Mouse (Mus musculus): Measurements from ENCODE around the gene Slc26a1. TPM values are rescaled to one million over a fixed set of nuclear protein-coding genes. Genes with fewer than 3 reads are reported as not detected.

Gene Slc26a1
- polyA plus RNA-seq, 1 experiment from 2014 or later, result 0.61 TPM

DNA sequence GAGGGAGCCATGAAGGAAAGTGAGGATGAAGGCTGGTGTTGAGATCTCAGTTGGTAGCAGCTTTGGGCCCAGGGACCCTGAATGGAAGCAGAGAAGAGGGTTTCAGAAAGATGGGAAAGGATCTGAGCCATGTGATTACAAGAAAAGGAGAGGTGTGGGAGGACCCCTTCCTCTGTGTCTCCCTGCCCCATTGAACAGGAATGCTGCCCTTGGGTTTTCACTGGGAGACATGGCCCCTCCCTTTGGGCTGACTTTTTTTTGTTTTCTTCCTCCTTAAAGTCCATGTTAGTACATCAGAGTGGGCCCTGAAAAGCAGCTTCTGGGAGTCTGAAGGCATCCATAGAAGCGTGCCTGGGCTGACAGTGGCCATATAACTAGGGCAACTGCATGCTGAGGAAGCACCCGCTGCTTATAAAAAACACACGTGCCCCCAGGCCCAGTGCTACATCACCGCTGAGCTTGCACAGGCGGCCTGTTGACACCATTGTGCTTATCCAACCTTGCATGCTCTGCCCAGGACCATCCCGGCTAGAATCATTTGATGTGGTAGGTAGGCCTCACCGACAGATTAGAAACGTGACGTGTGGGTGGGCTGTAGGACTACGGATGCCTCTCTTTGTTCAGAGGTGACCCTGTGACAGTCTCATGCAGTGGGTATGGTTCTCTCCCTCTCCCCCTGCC is 26.1 kb upstream of the Slc26a1 start:
- Histone ChIP-seq H3K9me3 (replicated peaks) (no peaks in the 10 kb centered on the region), H3K4me3 (no peak overlapping the region), H3K27me3 (ENCODE audit: low read depth, poor library complexity, severe bottlenecking) (no peaks in the 10 kb centered on the region), H3K4me1 (peaks cover 69% of the 10 kb centered on the region), H3K36me3 (peaks cover 82% of the 10 kb centered on the region), H3K27ac (peak overlapping the region; percentile 80; the same call in 1 of the 2 replicates)
- no peak for DNase-seq (ENCODE audit: low spot score)
- 85% methylated on average over 10 of the region's 10 CpGs for WGBS

DNA sequence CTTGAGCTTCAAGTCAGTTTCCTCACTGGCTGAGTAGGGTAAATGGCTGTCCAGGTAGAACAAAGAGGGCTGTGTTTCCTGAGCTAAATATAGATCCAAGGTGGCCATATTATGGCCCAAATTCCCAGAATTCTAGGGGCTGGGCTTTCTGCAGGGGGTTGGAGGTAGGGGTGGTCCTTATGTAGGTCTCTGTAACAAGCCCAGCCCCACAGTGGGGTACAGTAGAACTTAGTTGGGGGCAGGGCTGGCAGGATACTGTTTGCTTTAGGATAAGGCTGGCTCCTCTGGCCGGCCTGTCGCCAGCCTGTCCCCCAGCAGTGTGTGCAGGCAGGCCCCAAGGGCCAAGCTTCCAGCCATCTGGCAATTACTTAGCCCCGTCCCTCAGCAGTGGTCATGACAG is 25.0 kb upstream of the Slc26a1 start:
- peaks cover 82% of the 10 kb centered on the region for H3K36me3 ChIP-seq
- H3K4me1 ChIP-seq, result peaks cover 80% of the 10 kb centered on the region
- 51% methylated on average over 3 of the region's 3 CpGs for WGBS
- DNase-seq (ENCODE audit: low spot score), result no peak
- 0 out of 2 replicates have a peak overlapping the region, but pooled peaks have one; percentile 4 for H3K4me3 ChIP-seq
- H3K27me3 ChIP-seq (ENCODE audit: low read depth, poor library complexity, severe bottlenecking), result no peaks in the 10 kb centered on the region
- H3K9me3 ChIP-seq (replicated peaks), result no peaks in the 10 kb centered on the region
- peak overlapping the region; percentile 80 for H3K27ac ChIP-seq

DNA sequence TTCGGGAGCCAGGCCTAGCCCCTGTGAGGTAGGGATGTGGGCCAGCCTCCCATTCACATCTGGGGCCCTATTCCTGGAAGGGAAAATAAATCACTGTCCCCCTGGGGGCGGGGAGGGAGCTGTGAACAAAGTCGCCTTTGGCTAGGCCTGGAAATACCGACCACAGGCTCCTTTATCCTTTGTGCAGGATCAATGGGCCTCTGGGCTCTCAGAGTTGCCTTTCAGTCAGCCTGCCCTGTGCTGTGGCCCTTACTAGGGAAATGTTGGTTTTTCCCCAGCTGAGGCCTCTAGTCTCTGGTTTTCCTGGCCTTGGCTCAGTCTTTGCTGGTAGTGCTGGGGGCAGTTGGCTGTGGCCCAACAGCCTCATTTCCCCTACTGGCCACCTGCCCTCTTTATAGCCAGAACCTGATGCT is 22.0 kb upstream of the Slc26a1 start:
- peaks cover 88% of the 10 kb centered on the region for H3K4me1 ChIP-seq
- H3K9me3 ChIP-seq (replicated peaks), result no peaks in the 10 kb centered on the region
- H3K27ac ChIP-seq, result peak overlapping the region; percentile 75
- peaks cover 52% of the 10 kb centered on the region for H3K36me3 ChIP-seq
- H3K4me3 ChIP-seq, result peak overlapping the region; percentile 14; the same call in 1 of the 2 replicates
- WGBS, result 23% methylated on average over 4 of the region's 4 CpGs
- peaks cover 8% of the 10 kb centered on the region for H3K27me3 ChIP-seq (ENCODE audit: low read depth, poor library complexity, severe bottlenecking)
- peak; percentile 52 for DNase-seq (ENCODE audit: low spot score)

DNA sequence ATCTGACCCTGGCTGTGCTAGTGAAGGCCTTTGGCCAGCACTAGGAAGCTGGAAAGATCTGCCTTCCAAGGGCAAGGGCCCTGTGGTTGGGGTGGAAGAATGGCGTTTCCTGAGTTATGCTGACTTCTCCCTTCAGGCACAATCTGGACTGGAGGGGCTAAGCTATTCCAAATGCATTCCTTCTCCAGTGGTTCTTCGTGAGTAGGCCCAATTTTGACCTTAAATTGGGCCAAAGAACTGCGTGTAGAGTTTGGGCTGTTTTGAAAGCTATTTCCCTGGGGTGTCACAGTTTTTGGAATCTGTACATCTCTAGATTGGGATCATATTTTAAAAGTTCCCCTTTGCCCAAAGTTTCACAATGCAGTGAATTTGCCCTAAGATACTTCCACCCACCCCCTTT is 21.2 kb upstream of the Slc26a1 start:
- Histone ChIP-seq H3K36me3 (peaks cover 44% of the 10 kb centered on the region), H3K4me1 (peaks cover 90% of the 10 kb centered on the region), H3K27ac (peak overlapping the region; percentile 94), H3K27me3 (ENCODE audit: low read depth, poor library complexity, severe bottlenecking) (peaks cover 15% of the 10 kb centered on the region), H3K4me3 (peak overlapping the region; percentile 17; the same call in 1 of the 2 replicates), H3K9me3 (replicated peaks) (no peaks in the 10 kb centered on the region)
- no peak for DNase-seq (ENCODE audit: low spot score)
- WGBS, result 90% methylated on average over 3 of the region's 3 CpGs

DNA sequence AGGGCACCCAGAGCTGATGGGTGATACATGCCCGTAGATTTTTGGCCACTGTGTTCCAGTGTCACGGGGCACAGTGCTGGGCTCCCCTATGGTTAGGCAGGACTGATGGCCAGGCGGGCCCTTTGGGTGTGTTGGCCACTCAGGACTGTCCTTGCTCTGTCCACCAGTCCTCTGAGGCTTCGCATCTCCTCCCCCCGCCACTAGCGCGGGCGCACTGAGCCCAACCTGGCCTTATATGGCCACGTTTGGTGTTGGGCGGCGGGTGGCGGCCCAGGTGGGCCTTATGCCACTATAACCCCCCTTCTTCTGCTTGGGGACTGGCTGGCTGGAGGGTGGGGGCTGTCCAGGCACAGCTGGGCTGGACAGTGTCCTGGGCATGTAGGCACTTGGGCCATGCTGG is 20.5 kb upstream of the Slc26a1 start:
- Histone ChIP-seq H3K27ac (peak overlapping the region; percentile 94; the same call in 1 of the 2 replicates), H3K4me1 (peaks cover 83% of the 10 kb centered on the region), H3K4me3 (peak overlapping the region; percentile 88), H3K9me3 (replicated peaks) (no peaks in the 10 kb centered on the region), H3K27me3 (ENCODE audit: low read depth, poor library complexity, severe bottlenecking) (peaks cover 18% of the 10 kb centered on the region), H3K36me3 (peaks cover 38% of the 10 kb centered on the region)
- no peak for DNase-seq (ENCODE audit: low spot score)
- 95% methylated on average over 12 of the region's 12 CpGs for WGBS

DNA sequence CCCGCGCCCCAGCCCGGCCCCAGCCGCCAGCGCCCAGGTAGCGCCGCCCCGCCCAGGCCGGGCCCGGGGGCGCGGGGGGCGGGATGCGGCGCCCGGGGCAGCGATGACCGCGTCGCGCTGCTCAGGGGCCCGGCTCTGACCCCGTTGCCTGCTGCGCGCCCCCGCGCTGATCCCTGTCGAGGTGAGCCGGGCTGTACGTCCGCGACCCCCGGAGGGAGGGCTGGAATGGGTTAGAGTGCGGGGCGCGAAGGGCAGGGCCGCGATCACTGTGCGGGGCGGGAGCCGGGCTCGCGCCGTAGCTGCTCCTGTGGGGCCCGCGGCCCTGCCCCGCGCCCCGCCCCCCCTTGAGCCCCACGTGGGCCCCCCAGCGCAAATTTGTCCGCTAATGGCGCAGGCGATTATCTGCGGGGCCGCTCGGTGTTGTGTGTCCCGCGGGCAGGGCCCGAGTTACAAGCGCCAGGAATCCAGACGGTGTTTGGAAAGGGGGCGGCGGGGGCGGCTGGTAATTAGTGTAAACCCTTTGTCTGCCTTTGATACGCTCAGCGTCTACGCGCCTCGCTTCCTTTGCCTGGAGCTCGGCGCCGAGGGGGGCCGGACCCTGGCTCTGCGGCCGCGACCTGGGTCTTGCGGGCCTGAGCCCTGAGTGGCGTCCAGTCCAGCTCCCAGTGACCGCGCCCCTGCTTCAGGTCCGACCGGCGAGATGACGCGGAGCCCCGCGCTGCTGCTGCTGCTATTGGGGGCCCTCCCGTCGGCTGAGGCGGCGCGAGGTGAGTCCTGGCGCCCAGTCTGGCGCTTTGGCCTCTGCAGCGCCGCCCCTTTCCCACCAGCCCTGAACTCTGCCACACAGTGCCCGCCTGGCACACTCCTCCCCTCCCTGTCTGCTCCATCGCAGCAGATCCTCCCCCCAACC is 19.2 kb upstream of the Slc26a1 start:
- Histone ChIP-seq H3K4me1 (peaks cover 71% of the 10 kb centered on the region), H3K27me3 (ENCODE audit: low read depth, poor library complexity, severe bottlenecking) (peaks cover 18% of the 10 kb centered on the region), H3K4me3 (peak overlapping the region; percentile 88), H3K9me3 (replicated peaks) (no peaks in the 10 kb centered on the region), H3K27ac (peak overlapping the region; percentile 94), H3K36me3 (peaks cover 36% of the 10 kb centered on the region)
- DNase-seq (ENCODE audit: low spot score), result peak; percentile 73
- WGBS, result under 1% methylated on average over 99 of the region's 99 CpGs

DNA sequence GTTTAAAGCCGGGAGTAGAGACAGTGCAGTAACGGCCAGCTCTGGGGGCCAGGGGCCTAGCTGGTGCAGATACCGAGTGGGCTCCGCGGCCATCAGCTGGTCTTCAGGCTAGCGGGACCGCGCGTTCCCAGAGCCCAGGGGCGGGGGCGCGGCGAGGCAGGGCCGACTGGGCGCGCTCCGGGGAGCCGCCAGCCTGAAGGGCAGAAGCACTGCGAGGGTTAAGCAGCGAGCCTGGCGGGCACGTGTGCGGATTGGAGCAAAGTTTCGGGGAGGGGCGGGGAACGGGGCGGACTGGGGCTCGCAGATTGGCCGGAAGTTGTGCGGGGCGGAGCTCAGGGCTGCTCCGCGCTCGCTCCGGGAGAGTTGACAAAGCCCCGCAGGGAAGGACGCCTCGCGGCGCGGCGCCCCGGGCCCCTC is 18.5 kb upstream of the Slc26a1 start:
- Histone ChIP-seq H3K9me3 (replicated peaks) (no peaks in the 10 kb centered on the region), H3K4me3 (peak overlapping the region; percentile 88), H3K27ac (peak overlapping the region; percentile 94), H3K36me3 (peaks cover 30% of the 10 kb centered on the region), H3K27me3 (ENCODE audit: low read depth, poor library complexity, severe bottlenecking) (peaks cover 18% of the 10 kb centered on the region), H3K4me1 (peaks cover 64% of the 10 kb centered on the region)
- DNase-seq (ENCODE audit: low spot score), result peak; percentile 95
- 1% methylated on average over 43 of the region's 43 CpGs for WGBS

DNA sequence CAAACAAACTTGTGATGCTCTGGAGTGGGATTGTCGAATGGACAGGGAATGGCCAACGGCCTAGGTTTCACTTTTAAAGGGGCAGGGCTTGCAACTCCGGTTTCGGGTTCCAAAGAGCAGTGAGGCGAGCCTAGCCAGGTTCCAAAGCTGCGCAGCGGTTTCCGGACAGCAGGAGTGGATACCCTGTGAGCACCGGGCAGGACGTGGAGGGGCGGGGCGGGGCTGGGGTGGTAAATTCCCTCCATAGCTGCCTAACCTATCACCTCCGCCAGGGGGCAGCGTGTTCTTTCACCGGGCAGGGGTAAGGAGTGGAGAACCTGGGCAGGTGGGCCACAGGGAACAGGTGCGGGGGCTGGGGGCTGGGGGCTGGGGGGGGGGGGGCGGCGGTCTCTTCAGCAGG is 16.9 kb upstream of the Slc26a1 start, which contains the start of gene Fgfrl1:
Fgfrl1 (plus strand) TSS at position 112 of the 400 bp plus-strand sequence.
- H3K9me3 ChIP-seq (replicated peaks), result no peaks in the 10 kb centered on the region
- H3K4me3 ChIP-seq, result peak within 1 kb of the TSS; percentile 88
- DNase-seq (ENCODE audit: low spot score), result peak; percentile 84
- H3K27ac ChIP-seq, result no peak within 1 kb of the TSS; the same call in 1 of the 2 replicates
- H3K36me3 ChIP-seq, result peaks cover 17% of the 10 kb centered on the region
- peaks cover 47% of the 10 kb centered on the region for H3K4me1 ChIP-seq
- peaks cover 18% of the 10 kb centered on the region for H3K27me3 ChIP-seq (ENCODE audit: low read depth, poor library complexity, severe bottlenecking)
- WGBS, result 4% methylated on average over 18 of the region's 18 CpGs

DNA sequence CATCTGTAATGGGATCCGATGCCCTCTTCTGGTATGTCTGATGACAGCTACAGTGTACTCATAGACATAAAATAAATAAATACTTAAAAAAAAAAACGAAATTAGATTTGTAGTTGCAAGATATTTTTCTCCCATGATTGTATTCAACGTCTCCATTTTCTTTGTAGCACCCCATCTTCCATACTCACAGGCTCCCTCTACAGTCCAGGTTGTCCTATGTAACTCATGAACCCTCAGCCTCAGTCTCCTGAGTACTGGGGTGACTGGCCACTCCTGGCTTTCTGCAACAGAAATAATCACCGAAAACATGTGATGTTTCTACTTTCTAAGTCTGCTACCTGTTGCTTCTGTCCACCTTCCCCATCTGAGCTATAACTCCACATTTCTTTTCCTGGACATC is 15.8 kb upstream of the Slc26a1 start:
- peaks cover 36% of the 10 kb centered on the region for H3K4me1 ChIP-seq
- H3K36me3 ChIP-seq, result peaks cover 8% of the 10 kb centered on the region
- no peak overlapping the region for H3K4me3 ChIP-seq
- DNase-seq (ENCODE audit: low spot score), result no peak
- WGBS, result 72% methylated on average over 4 of the region's 4 CpGs
- H3K27me3 ChIP-seq (ENCODE audit: low read depth, poor library complexity, severe bottlenecking), result peaks cover 18% of the 10 kb centered on the region
- H3K9me3 ChIP-seq (replicated peaks), result no peaks in the 10 kb centered on the region
- H3K27ac ChIP-seq, result no peak overlapping the region

DNA sequence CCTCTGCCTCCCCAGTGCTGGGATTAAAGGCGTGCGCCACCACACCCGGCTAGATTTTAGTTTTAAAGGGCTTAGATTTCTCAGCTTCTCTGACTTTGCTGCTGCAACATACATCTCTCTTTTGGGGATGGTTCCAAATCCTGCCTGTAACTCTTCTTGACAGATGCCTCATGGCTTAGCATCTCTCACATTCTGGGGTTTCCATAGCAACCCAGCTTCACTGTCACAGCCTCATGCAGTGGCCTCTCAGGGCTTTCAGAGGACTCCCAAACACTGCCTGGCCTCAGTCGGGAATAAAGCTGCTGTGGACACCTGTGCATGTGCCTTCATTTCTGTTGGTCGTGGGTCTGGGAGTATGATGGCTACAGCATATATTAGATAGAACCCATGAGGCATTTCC is 13.7 kb upstream of the Slc26a1 start:
- Histone ChIP-seq H3K4me1 (peaks cover 22% of the 10 kb centered on the region), H3K36me3 (no peaks in the 10 kb centered on the region), H3K9me3 (replicated peaks) (no peaks in the 10 kb centered on the region), H3K4me3 (no peak overlapping the region), H3K27me3 (ENCODE audit: low read depth, poor library complexity, severe bottlenecking) (peaks cover 18% of the 10 kb centered on the region), H3K27ac (no peak overlapping the region)
- WGBS, result 76% methylated on average over 5 of the region's 5 CpGs
- no peak for DNase-seq (ENCODE audit: low spot score)

DNA sequence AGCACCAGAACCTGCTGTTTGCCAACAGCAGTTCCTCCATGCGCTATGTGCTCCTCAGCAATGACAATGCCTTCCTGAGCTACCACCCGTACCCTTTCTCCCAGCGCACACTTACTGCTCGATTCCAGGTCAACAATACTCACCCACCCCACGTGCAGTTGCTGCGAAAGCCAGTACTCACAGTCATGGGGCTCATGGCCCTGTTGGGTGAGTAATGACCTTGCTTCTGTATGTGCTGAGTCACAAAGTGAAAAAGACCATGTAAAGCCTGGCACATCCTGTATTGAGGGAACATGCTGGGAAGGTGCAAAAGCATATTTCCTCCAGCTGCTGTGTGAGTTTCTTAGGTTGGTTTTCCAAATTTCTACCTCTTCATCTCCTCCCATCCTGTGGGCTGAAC is 5.5 kb upstream of the Slc26a1 start:
- no peak overlapping the region for H3K27ac ChIP-seq
- H3K4me3 ChIP-seq, result no peak overlapping the region

DNA sequence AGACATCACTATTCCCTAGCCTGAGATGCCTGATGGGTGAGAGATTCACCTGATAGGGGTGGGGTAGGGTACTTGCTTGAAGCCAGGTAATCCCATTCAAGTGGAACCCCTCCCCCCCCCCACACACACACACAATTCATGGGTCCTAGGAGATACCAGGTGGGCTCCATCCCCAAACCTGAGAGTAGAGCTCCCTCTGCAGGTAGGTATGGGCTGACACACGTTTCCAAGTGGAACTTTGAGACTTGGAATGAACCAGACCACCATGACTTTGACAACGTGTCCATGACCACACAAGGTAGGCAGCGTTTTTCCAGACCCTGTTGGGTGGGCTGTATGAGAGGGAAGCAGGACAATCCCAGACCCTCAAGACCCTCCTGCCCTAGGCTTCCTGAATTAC is 4.5 kb upstream of the Slc26a1 start:
- DNase-seq (ENCODE audit: low spot score), result no peak
- Histone ChIP-seq H3K27ac (no peak overlapping the region), H3K9me3 (replicated peaks) (no peaks in the 10 kb centered on the region), H3K27me3 (ENCODE audit: low read depth, poor library complexity, severe bottlenecking) (no peaks in the 10 kb centered on the region), H3K36me3 (0 out of 2 replicates have a peak, but pooled peaks cover 4% of the 10 kb centered on the region), H3K4me1 (peaks cover 19% of the 10 kb centered on the region), H3K4me3 (no peak overlapping the region)
- 52% methylated on average over 3 of the region's 3 CpGs for WGBS

More for the DNA sequence above, 5.5 kb upstream of the Slc26a1 start:
- Histone ChIP-seq H3K9me3 (replicated peaks) (no peaks in the 10 kb centered on the region), H3K4me1 (peaks cover 19% of the 10 kb centered on the region), H3K36me3 (0 out of 2 replicates have a peak, but pooled peaks cover 4% of the 10 kb centered on the region), H3K27me3 (ENCODE audit: low read depth, poor library complexity, severe bottlenecking) (no peaks in the 10 kb centered on the region)
- DNase-seq (ENCODE audit: low spot score), result no peak
- 95% methylated on average over 6 of the region's 6 CpGs for WGBS

Data from limb, embryonic 10.5 days (tissue).